Comparison of ENCODE assay signal across 8 mouse cellular contexts in genomic region chr11:72215410-72215797, GRCm38 (mm10). TPM values are rescaled to one million over a fixed set of nuclear protein-coding genes. Genes with fewer than 3 reads are reported as not detected.
DNase-seq lines count a peak whose midpoint lies in the region; ATAC-seq and TF ChIP-seq lines count a peak whose summit lies in the region.

Gene Med31 (minus strand): TSS chr11:72215592.

- WGBS in forebrain, embryonic 12.5 days: 4% methylated on average over 29 of the region's 29 CpGs
- under 1% methylated on average over 29 of the region's 29 CpGs for WGBS in large intestine, adult 2 months
- WGBS in neural tube, embryonic 15.5 days: 2% methylated on average over 29 of the region's 29 CpGs

- intact Hi-C loops in heart, postnatal 14 days (cut with DNase I): no loop called here

- TF ChIP-seq CTCF in E14TG2a.4 (conservative IDR thresholded peaks at IDR 0.05; ENCODE audit: low read length): no peak

- H3K4me2 ChIP-seq in forebrain, embryonic 12.5 days: peak within 1 kb of the TSS; percentile 95
- peak within 1 kb of the TSS; percentile 88 for H3K4me2 ChIP-seq in neural tube, embryonic 15.5 days

- peak; percentile 68 to 81 for DNase-seq in heart, postnatal 14 days
- peak; percentile 87 for DNase-seq in large intestine, adult 2 months (ENCODE audit: low read depth, low spot score)
- DNase-seq in lung, adult 18-20 months: peak; percentile 88 to 91
- peak; percentile 79 for DNase-seq in testis, postnatal 14 days (ENCODE audit: low spot score)

- H3K9me3 ChIP-seq in E14TG2a.4 (ENCODE audit: low read length): no peaks in the 10 kb centered on the region
- H3K9me3 ChIP-seq in forebrain, embryonic 12.5 days: no peaks in the 10 kb centered on the region
- no peaks in the 10 kb centered on the region for H3K9me3 ChIP-seq in neural tube, embryonic 15.5 days (replicated peaks)

- peaks cover 30% of the 10 kb centered on the region for H3K36me3 ChIP-seq in E14TG2a.4 (ENCODE audit: insufficient read depth, low read length)
- H3K36me3 ChIP-seq in forebrain, embryonic 12.5 days (replicated peaks): peaks cover 22% of the 10 kb centered on the region
- H3K36me3 ChIP-seq in neural tube, embryonic 15.5 days: peaks cover 18% of the 10 kb centered on the region

- H3K27ac ChIP-seq in brown adipose tissue, adult 24 weeks (replicated peaks; ENCODE audit: low read depth, low read length): peak within 1 kb of the TSS; percentile 77
- H3K27ac ChIP-seq in forebrain, embryonic 12.5 days: peak within 1 kb of the TSS; percentile 59; the same call in 1 of the 2 replicates
- H3K27ac ChIP-seq in neural tube, embryonic 15.5 days (replicated peaks): peak within 1 kb of the TSS; percentile 90

- H3K4me3 ChIP-seq in E14TG2a.4 (replicated peaks; ENCODE audit: low read length): peak within 1 kb of the TSS; percentile 92
- peak within 1 kb of the TSS; percentile 86 for H3K4me3 ChIP-seq in brown adipose tissue, adult 24 weeks (ENCODE audit: insufficient read depth, low read depth, low read length)
- peak within 1 kb of the TSS; percentile 83 for H3K4me3 ChIP-seq in forebrain, embryonic 12.5 days (replicated peaks)
- peak within 1 kb of the TSS; percentile 86 for H3K4me3 ChIP-seq in neural tube, embryonic 15.5 days (replicated peaks)

- peaks cover 19% of the 10 kb centered on the region for H3K4me1 ChIP-seq in E14TG2a.4 (replicated peaks; ENCODE audit: low read depth, low read length)
- no peaks in the 10 kb centered on the region; the same call in 1 of the 2 replicates for H3K4me1 ChIP-seq in brown adipose tissue, adult 24 weeks (ENCODE audit: control insufficient read depth, insufficient read depth, insufficient read length, low read length)
- peaks cover 22% of the 10 kb centered on the region for H3K4me1 ChIP-seq in forebrain, embryonic 12.5 days
- peaks cover 26% of the 10 kb centered on the region for H3K4me1 ChIP-seq in neural tube, embryonic 15.5 days

- H3K9ac ChIP-seq in forebrain, embryonic 12.5 days: peak within 1 kb of the TSS; percentile 77
- peak within 1 kb of the TSS; percentile 75 for H3K9ac ChIP-seq in neural tube, embryonic 15.5 days (replicated peaks)

- peak; percentile 70 for ATAC-seq in forebrain, embryonic 12.5 days (ENCODE audit: low FRiP score)
- ATAC-seq in neural tube, embryonic 15.5 days (ENCODE audit: low FRiP score): peak; percentile 92

- 0 out of 2 replicates have a peak, but pooled peaks cover 5% of the 10 kb centered on the region for H3K27me3 ChIP-seq in E14TG2a.4 (ENCODE audit: insufficient read depth, low read length)
- no peaks in the 10 kb centered on the region for H3K27me3 ChIP-seq in forebrain, embryonic 12.5 days
- no peaks in the 10 kb centered on the region for H3K27me3 ChIP-seq in neural tube, embryonic 15.5 days (replicated peaks)

RNA-seq across cellular contexts. Expression of gene Med31, which starts in this region (rescaled TPM):
- 16.0 and 16.1 TPM in 2 replicates for polyA plus RNA-seq in brown adipose tissue, adult 24 weeks (2012; ENCODE audit: insufficient read depth, insufficient read length, missing spikeins)
- polyA plus RNA-seq in forebrain, embryonic 12.5 days (2016; fragmentation: Nextera tagmentation; extraction: Ambion mirVana): 54.8 and 55.8 TPM in 2 replicates
- total RNA-seq in heart, postnatal 14 days (2021): 10 to 100 TPM in 1 of 2 experiments, 1 to 10 TPM in 1; 9.1 to 11.9 TPM
- polyA plus RNA-seq in large intestine, adult 2 months (2012; rRNA removed): 5.4 and 5.5 TPM in 2 replicates
- polyA plus RNA-seq in neural tube, embryonic 15.5 days (2015; fragmentation: Nextera tagmentation; extraction: Ambion mirVana): 49.5 and 55.3 TPM in 2 replicates

Comparison
In these comparisons a context has a peak if more than half of its experiments do, and no peak if none do; other contexts are left out.
1. Peak in every context shown above with its lines: DNase-seq, ATAC-seq, H3K4me3 ChIP-seq and H3K27ac ChIP-seq.